Mouse (Mus musculus): ENCODE data around the gene Abcc3. TPM values are rescaled to one million over a fixed set of nuclear protein-coding genes. Genes with fewer than 3 reads are reported as not detected.

The Abcc3 gene
- polyA plus RNA-seq, 1 experiment from 2014 or later: 0.69 TPM

DNA sequence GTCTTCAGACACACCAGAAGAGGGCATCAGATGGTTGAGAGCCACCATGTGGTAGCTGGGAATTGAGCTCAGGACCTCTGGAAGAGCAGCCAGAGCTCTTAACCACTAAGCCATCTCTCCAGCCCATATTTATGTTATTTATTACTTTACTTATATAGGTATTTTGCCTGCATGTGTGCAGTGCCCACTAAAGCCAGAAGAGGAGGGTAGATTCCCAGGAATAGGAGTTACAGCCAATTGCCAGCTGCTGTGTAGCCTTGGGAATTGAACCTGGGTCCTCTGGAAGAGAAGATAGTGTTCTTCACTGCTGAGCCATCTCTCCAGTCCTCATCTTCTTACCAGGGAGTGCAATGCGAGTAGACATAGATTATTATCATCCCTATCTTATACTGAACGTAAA is 43.0 kb downstream of the Abcc3 start:
- Histone ChIP-seq H3K4me1 (no peaks in the 10 kb centered on the region), H3K9ac (no peak overlapping the region), H3K36me3 (no peaks in the 10 kb centered on the region), H3K4me2 (replicated peaks) (no peak overlapping the region), H3K4me3 (no peak overlapping the region), H3K27me3 (no peaks in the 10 kb centered on the region), H3K27ac (no peak overlapping the region), H3K9me3 (no peaks in the 10 kb centered on the region)
- WGBS: 74% methylated on average over 2 of the region's 2 CpGs
- ATAC-seq (ENCODE audit: insufficient number of reproducible peaks, insufficient read depth, low FRiP score, low TSS enrichment): no peak

DNA sequence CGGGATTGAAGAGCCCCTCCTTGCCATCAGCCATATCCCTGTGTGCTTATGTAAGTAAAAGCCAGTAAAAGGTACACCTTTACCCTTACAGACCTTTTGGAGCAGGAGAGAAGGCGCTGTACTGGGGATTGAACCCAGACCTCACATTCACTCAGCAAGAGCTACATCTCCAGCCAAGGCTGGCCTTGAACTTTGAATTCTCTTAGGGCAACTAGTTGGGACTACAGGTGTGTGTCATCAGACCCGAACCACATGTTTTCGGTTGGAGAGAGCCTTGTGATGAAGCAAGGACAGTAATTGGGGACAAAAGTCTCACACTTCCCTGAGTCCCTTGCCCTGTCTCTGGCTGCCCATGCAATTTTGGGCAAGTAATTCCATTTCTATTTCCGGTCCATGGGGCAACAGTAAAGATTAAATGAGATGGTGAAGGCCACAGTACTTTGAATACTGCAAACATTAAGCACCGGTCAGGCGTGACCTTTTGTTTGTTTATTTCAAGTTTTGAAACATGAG is 45.7 kb downstream of the Abcc3 start:
- Histone ChIP-seq H3K4me2 (replicated peaks) (no peak overlapping the region), H3K4me3 (no peak overlapping the region), H3K9me3 (no peaks in the 10 kb centered on the region), H3K27me3 (no peaks in the 10 kb centered on the region), H3K36me3 (no peaks in the 10 kb centered on the region), H3K4me1 (peaks cover 8% of the 10 kb centered on the region), H3K9ac (no peak overlapping the region), H3K27ac (no peak overlapping the region)
- ATAC-seq (ENCODE audit: insufficient number of reproducible peaks, insufficient read depth, low FRiP score, low TSS enrichment): no peak
- 83% methylated on average over 7 of the region's 7 CpGs for WGBS

GRCm38 (mm10) chr11:94346611-94347010 is 46.2 kb downstream of the Abcc3 start:
- Histone ChIP-seq H3K36me3 (no peaks in the 10 kb centered on the region), H3K4me3 (no peak overlapping the region), H3K4me2 (replicated peaks) (no peak overlapping the region), H3K9ac (no peak overlapping the region), H3K4me1 (peaks cover 8% of the 10 kb centered on the region), H3K27ac (no peak overlapping the region), H3K27me3 (no peaks in the 10 kb centered on the region), H3K9me3 (no peaks in the 10 kb centered on the region)
- WGBS: 70% methylated on average over 3 of the region's 3 CpGs
- no peak for ATAC-seq (ENCODE audit: insufficient number of reproducible peaks, insufficient read depth, low FRiP score, low TSS enrichment)

GRCm38 (mm10) chr11:94345926-94346325 is 46.9 kb downstream of the Abcc3 start:
- Histone ChIP-seq H3K9me3 (no peaks in the 10 kb centered on the region), H3K27ac (no peak overlapping the region), H3K36me3 (peaks cover under 1% of the 10 kb centered on the region; the same call in 1 of the 2 replicates), H3K27me3 (no peaks in the 10 kb centered on the region), H3K4me1 (peaks cover 8% of the 10 kb centered on the region), H3K4me2 (replicated peaks) (no peak overlapping the region), H3K9ac (no peak overlapping the region), H3K4me3 (no peak overlapping the region)
- WGBS: 88% methylated on average over 10 of the region's 10 CpGs
- ATAC-seq (ENCODE audit: insufficient number of reproducible peaks, insufficient read depth, low FRiP score, low TSS enrichment): no peak

- peaks cover 8% of the 10 kb centered on the region for H3K4me1 ChIP-seq
- no peak for ATAC-seq (ENCODE audit: insufficient number of reproducible peaks, insufficient read depth, low FRiP score, low TSS enrichment)
- H3K9me3 ChIP-seq: no peaks in the 10 kb centered on the region
- H3K4me3 ChIP-seq: no peak overlapping the region
- no peak overlapping the region for H3K9ac ChIP-seq
- no peak overlapping the region for H3K4me2 ChIP-seq (replicated peaks)
- peak overlapping the region; percentile 31; the same call in 1 of the 2 replicates for H3K27ac ChIP-seq
- no peaks in the 10 kb centered on the region for H3K27me3 ChIP-seq
- 13% methylated on average over 1 of the region's 1 CpGs for WGBS
- peaks cover 9% of the 10 kb centered on the region for H3K36me3 ChIP-seq
Observed at GRCm38 (mm10) chr11:94344470-94344869, 48.3 kb downstream of the Abcc3 start.

GRCm38 (mm10) chr11:94343955-94344358 is 48.8 kb downstream of the Abcc3 start:
- Histone ChIP-seq H3K9me3 (no peaks in the 10 kb centered on the region), H3K36me3 (peaks cover 14% of the 10 kb centered on the region), H3K4me2 (replicated peaks) (no peak overlapping the region), H3K27ac (no peak overlapping the region), H3K4me1 (peaks cover 8% of the 10 kb centered on the region), H3K4me3 (no peak overlapping the region), H3K9ac (no peak overlapping the region), H3K27me3 (no peaks in the 10 kb centered on the region)
- 40% methylated on average over 5 of the region's 5 CpGs for WGBS
- no peak for ATAC-seq (ENCODE audit: insufficient number of reproducible peaks, insufficient read depth, low FRiP score, low TSS enrichment)

GRCm38 (mm10) chr11:94342114-94342905 is 50.5 kb downstream of the Abcc3 start:
- no peak for ATAC-seq (ENCODE audit: insufficient number of reproducible peaks, insufficient read depth, low FRiP score, low TSS enrichment)

GRCm38 (mm10) chr11:94340948-94341933 is 51.6 kb downstream of the Abcc3 start:
- no peaks in the 10 kb centered on the region for H3K9me3 ChIP-seq
- peaks cover 8% of the 10 kb centered on the region for H3K4me1 ChIP-seq
- H3K27me3 ChIP-seq: no peaks in the 10 kb centered on the region
- H3K4me2 ChIP-seq (replicated peaks): no peak overlapping the region
- 71% methylated on average over 10 of the region's 10 CpGs for WGBS
- no peak overlapping the region for H3K27ac ChIP-seq
- no peak overlapping the region for H3K9ac ChIP-seq
- ATAC-seq (ENCODE audit: insufficient number of reproducible peaks, insufficient read depth, low FRiP score, low TSS enrichment): no peak
- peaks cover 35% of the 10 kb centered on the region for H3K36me3 ChIP-seq
- H3K4me3 ChIP-seq: no peak overlapping the region

More at GRCm38 (mm10) chr11:94342114-94342905, 50.5 kb downstream of the Abcc3 start:
- Histone ChIP-seq H3K4me3 (no peak overlapping the region), H3K9me3 (no peaks in the 10 kb centered on the region), H3K27ac (no peak overlapping the region), H3K27me3 (no peaks in the 10 kb centered on the region), H3K4me2 (replicated peaks) (no peak overlapping the region), H3K36me3 (peaks cover 27% of the 10 kb centered on the region), H3K4me1 (peaks cover 8% of the 10 kb centered on the region), H3K9ac (no peak overlapping the region)
- 57% methylated on average over 13 of the region's 13 CpGs for WGBS

DNA sequence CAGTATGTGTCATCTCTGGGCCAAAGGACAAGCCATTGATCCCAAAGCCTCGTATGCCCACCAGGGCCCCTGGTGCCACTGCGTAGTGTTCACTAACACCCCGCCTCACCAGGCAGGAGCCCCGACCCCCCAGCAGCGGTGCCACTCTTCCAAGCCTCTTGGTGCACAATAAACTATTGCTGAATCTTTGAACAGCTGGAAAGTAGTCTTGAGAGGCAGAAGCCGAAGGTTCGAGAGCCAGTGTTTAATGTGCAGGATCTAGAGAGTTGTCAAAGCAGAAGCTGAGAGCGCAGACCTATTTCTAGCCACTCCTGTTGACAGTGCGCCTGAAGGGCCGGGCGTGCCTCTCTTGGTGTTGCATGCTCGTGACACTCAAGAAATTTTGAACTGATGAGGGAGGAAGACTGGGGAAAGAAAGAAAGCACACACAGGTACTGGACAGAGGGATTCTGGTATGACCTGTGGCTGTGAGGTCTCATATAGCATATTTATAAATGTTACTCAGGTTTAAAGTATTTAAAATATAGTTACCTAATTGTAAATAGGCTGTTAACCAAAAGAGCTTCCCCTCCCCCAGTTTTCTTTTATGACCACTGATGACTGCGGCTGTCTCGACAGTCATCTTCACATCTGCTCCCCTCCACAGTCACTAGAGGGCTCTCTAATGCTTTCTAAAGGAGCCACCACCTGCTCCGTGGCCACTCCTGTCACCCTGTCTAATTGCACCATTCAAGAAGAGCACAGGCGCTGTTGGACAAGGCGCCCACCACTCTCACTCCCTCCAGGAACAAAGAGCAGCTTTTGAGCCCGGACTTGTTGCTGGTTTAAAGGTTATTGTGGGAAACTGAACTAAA is 52.8 kb downstream of the Abcc3 start:
- H3K4me2 ChIP-seq (replicated peaks): no peak overlapping the region
- peaks cover 8% of the 10 kb centered on the region for H3K4me1 ChIP-seq
- H3K9ac ChIP-seq: no peak overlapping the region
- no peaks in the 10 kb centered on the region for H3K27me3 ChIP-seq
- H3K27ac ChIP-seq: no peak overlapping the region
- no peak for ATAC-seq (ENCODE audit: insufficient number of reproducible peaks, insufficient read depth, low FRiP score, low TSS enrichment)
- no peaks in the 10 kb centered on the region for H3K9me3 ChIP-seq
- WGBS: 60% methylated on average over 18 of the region's 18 CpGs
- H3K4me3 ChIP-seq: no peak overlapping the region
- H3K36me3 ChIP-seq: peaks cover 46% of the 10 kb centered on the region

GRCm38 (mm10) chr11:94338347-94338746 is 54.5 kb downstream of the Abcc3 start:
- Histone ChIP-seq H3K4me1 (no peaks in the 10 kb centered on the region), H3K9me3 (no peaks in the 10 kb centered on the region), H3K4me2 (replicated peaks) (no peak overlapping the region), H3K9ac (no peak overlapping the region), H3K4me3 (no peak overlapping the region), H3K36me3 (peaks cover 53% of the 10 kb centered on the region), H3K27ac (no peak overlapping the region), H3K27me3 (no peaks in the 10 kb centered on the region)
- no peak for ATAC-seq (ENCODE audit: insufficient number of reproducible peaks, insufficient read depth, low FRiP score, low TSS enrichment)
- WGBS: 87% methylated on average over 2 of the region's 2 CpGs

DNA sequence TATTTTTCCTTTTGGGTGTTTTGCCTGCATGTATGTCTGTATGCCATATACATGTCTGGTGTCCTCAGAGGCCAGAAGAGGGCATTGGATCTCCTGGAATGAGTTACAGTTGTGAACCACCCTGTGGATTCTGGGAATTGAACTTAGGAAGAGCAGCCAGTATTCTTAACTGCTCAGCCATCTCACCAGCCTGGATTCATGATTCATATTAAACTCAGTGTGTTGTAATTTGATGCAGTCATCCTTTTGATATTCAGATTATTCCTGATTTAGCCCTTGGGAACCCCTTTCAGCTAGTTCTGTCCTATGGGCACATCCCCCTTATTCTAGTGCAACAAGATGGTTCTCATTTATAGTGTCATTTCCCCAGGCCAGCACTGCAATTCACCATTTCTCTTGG is 56.2 kb downstream of the Abcc3 start:
- no peaks in the 10 kb centered on the region for H3K4me1 ChIP-seq
- H3K9me3 ChIP-seq: no peaks in the 10 kb centered on the region
- no peak overlapping the region for H3K9ac ChIP-seq
- peaks cover 53% of the 10 kb centered on the region for H3K36me3 ChIP-seq
- no peak overlapping the region for H3K4me3 ChIP-seq
- H3K27ac ChIP-seq: no peak overlapping the region
- H3K27me3 ChIP-seq: no peaks in the 10 kb centered on the region
- H3K4me2 ChIP-seq (replicated peaks): no peak overlapping the region
- ATAC-seq (ENCODE audit: insufficient number of reproducible peaks, insufficient read depth, low FRiP score, low TSS enrichment): no peak
